Mouse (Mus musculus) small intestine, adult 2 months (tissue): ENCODE data around the gene Ttc33.

ENCODE experiments used
- CTCF ChIP-seq: fragments of 200-500 bp; IDR thresholded peaks from 2 replicates; pipeline ENCODE4 v1.5.1; 2012; ENCODE audit warnings: low read depth, mild to moderate bottlenecking, control low read depth, inconsistent platforms, low read length, moderate library complexity, mixed read lengths; ENCODE audit not compliant: insufficient replicate concordance, insufficient read length; ENCODE audit errors: extremely low read depth
- POLR2A ChIP-seq: fragments of 200-500 bp; IDR thresholded peaks from 2 replicates; pipeline ENCODE4 v1.6.1; 2012; ENCODE audit warnings: low read depth, mild to moderate bottlenecking, control low read depth, inconsistent platforms, low read length, moderate library complexity

DNA sequence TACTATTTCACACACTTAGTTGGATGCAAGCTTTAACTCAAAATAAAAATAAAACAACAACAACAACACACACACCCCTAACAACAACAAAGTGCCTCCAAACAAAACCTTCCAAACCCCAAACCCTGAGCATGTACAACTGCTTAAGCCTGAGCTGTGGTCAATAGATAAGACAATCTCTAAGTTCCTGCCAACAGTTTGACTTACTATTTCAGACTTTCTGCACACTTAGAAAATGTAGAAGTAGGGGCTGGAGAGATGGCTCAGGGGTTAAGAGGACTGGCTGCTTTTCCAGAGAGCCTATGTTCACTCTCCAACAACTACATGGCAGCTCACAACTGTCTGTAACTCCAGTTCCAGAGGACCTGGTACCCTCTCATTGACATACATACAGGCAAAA is 45.0 kb upstream of the Ttc33 start:
- TF ChIP-seq POLR2A = no peak
- TF ChIP-seq CTCF = no peak
